Mouse (Mus musculus) kidney, adult 8-10 months (tissue): ENCODE data around the gene Mpp3.
A peak's percentile ranks its signal among the peaks of the same experiment; 100 is the strongest.

Experiments
- DNase-seq, 2 experiments: peaks; one replicate each; pipeline ENCODE4 v3.0.0; 2022

Mpp3 gene

DNA sequence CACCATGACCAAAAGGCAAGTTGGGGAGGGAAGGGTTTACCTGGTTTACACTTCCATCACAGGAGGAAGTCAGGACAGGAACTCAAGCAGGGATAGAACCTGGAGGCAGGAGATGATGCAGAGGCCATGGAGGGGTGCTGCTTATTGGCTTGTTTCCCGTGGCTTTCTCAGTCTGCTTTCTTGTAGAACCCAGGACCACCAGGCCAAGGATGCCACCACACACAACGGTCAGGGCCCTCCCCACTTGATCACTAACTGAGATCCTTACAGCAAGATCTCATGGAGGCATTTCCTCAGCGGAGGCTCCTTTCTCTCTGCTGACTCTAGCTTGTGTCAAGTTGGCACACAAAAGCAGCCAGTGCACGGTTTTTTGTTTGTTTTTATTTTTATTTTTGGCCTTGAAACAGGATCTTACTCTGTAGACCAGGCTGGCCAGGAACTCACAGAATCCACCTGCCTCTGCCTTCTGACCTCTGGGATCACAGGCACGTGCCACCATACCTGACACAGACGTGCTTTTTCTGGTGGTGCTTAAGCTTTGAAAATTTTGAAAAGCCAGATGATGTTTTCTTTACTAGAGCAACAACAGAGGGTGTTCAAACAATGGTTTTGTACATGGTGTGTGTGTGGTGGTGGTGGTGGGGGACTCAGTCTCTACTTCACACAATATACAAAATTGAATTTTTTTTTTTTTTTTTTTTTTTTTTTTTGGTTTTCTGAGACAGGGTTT, at the start of gene Mpp3:
Gene Mpp3, minus strand, starts transcription at position 375 of the 730 bp plus-strand sequence.
- DNase-seq: no peak

DNA sequence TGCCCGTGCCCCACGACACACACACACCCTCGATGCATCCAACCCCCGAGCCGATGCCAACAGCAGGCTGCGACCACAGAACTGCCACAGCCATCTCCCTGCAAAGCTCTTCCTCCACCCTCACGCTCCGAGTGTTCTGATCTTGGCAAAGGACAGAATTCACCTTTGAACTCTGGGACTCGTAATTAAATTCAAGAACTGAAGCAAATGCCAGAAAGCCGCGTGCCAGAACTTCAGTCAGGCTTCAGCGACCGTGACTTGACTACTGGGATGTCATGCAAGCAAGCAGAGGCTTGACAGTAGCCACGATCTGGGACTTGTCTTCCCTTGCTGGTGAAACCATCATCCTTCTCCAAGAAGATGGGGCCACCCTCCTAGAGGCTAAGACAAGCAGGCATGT, 45.5 kb upstream of the Mpp3 start:
- peak; percentile 55 to 65 for DNase-seq

DNA sequence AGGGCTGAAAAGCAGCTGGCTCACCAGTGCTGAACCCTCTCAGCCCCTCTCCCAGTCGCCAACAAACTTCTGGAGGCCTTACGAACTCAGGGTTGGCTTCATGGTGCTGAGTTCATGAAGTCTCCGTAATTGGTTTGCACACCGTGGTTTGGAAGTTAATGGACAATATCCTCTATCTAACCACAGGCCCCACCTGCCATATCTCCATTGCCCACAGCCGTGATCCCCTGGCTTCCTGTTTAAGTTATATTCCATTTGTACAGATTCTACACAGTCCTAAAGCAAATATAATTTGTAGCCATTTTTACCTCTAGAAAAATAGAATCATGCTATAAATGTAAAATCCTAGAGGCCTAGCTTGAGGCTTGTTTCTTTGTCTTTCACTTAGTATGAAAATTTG, 44.5 kb upstream of the Mpp3 start:
- no peak for DNase-seq

DNA sequence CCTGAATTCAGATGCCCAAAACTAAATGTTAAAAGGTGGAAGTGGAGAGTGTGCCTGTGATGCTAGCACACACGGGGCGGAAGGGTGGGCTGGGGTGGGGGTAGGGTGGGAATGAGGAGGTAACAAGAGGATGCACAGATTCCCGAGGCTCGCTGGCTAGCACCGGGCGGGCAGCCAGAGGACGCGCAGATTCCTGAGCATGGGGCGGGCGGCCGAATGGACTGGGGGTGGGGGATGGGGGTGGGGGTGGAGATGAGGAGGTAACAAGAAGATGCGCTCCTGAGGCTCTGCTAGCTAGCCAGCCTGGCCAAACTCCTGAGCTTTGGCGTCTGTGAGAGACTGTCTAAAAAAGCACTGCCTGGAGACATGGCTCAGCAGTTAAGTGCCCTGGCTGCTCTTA, 42.2 kb upstream of the Mpp3 start:
- DNase-seq: no peak

DNA sequence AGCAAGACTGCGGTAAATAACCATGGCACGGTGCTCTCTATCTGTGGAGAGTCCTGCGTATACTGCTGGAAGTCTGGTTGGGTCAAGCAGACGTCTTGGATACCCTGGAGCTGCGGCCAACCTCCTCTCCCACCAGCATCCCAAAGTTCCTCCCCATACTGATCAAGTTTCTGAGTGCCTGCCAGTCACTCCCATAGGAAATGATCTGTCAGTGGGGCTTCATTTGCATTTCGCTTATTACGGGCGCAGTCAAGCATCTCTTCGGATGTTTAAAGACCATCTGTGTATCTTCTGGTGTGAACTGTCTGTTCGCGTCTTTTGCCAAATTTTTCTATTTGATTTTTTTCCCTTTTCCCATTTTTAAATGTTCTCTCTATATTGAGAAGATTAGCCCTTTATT, 41.4 kb upstream of the Mpp3 start:
- no peak for DNase-seq

- no peak for DNase-seq
Measured at GRCm38 (mm10) chr11:102068969-102069368, 40.7 kb upstream of the Mpp3 start.

DNA sequence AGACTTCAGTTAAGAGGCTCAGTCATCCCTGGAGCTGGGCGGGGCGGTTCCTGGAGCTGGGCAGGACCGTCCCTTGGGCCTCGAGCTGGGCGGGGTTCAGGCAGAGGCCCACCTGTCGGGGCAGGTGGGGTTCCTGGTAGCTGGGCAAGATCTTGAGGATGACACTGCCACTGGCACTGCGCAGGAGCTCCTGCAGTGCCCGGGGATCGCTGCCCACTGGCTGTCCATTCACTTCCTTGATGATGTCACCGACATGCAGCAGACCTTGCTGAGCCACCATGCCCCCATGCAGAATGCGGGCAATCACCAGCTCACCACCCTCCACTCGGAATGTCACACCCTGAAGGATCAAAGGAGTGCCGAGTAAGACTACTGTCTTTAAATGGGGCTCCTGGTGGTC, 34.8 kb upstream of the Mpp3 start:
- DNase-seq: no peak

DNA sequence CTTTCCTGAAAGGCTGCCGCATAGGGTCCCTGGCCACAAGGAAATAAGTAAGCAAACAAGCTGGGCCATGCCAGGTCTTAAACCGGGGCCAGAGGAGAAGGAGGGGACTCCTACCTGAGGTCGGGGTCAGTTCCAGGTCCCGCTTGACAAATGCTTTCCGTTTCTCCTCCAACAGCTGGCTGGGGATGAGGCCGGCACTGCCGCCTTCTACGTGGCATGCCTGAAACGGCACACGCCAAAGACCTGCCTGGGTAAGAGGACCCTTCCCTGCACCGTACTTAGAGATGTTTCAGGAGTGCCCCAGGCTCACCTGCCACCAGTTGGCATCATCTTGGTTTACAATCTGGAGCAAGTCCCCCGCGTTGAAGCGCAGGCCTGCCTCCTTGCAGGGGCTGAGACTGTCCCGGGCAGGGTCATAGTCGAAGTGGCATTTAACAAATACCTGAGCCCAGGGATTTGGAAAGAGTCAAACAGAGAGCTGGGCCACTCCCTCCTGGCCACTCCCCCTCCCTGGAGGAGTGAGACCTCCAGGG, 33.7 kb upstream of the Mpp3 start:
- no peak for DNase-seq

GRCm38 (mm10) chr11:102061236-102061940, 33.1 kb upstream of the Mpp3 start:
- DNase-seq: peak; percentile 57 to 77

DNA sequence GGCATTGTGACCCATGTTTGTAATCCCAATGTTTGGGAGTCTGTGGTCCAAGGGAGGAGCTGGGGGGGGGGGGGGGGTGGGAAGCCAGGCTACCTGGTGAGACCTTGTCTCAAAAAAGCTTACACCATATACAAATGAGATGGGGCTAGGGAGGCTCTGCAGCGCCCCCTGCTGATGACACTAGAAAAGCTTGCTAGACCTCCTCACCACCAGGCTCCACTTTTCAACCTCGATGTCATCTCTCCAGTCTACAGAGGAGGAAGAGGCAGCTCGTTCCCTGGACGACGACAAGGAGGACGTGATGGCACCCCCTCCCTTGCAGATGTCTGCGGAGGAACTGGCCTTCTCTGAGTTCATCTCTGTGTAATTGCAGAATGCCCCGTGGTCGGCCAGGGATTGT, 25.6 kb upstream of the Mpp3 start:
- DNase-seq: peak in 1 of 2 experiments; percentile 44

- DNase-seq: peak; percentile 49 to 62
Measured at GRCm38 (mm10) chr11:102053183-102053582, 24.9 kb upstream of the Mpp3 start.

GRCm38 (mm10) chr11:102052697-102053096, 24.4 kb upstream of the Mpp3 start:
- no peak for DNase-seq

DNA sequence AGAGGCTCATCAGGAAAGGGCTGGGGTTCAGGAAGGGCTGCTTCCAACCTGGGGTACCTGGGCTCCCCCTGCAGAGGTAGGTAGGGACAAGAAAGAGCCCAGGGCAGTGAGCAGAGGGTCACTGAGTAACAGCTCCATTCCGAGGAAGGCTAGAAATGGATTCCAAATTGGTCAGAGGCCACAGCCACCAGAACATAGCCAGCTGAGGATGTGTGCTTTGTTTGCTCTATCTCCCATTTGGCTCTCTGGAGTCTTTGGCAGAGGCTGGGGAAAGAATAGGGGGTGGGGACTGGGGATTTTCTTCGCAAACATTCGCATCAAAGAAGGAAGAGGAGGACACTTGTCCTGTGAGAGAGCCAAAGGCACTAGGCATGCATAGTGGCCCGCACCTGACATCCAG, 23.7 kb upstream of the Mpp3 start:
- DNase-seq: no peak

DNA sequence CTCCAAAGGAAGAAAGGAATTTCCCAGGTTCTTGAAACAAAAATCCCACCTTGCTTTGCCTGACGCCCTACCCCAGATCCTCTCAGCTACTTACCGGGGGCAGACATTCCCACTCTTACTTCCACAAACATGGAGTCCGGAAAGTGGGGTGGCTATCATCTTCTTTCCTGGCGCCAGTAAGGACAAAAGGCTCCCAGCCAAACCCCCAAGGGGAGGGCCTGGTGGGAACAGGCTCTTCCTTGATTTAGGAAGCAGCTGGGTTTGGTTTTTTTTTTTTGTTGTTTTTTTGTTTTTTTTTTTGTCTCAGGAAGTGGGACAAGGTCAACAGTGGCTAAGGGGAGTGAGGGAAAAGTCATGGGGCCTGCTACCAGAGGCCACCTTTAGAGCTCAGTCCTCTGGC, 23.3 kb upstream of the Mpp3 start:
- DNase-seq: peak; percentile 68 to 80

DNA sequence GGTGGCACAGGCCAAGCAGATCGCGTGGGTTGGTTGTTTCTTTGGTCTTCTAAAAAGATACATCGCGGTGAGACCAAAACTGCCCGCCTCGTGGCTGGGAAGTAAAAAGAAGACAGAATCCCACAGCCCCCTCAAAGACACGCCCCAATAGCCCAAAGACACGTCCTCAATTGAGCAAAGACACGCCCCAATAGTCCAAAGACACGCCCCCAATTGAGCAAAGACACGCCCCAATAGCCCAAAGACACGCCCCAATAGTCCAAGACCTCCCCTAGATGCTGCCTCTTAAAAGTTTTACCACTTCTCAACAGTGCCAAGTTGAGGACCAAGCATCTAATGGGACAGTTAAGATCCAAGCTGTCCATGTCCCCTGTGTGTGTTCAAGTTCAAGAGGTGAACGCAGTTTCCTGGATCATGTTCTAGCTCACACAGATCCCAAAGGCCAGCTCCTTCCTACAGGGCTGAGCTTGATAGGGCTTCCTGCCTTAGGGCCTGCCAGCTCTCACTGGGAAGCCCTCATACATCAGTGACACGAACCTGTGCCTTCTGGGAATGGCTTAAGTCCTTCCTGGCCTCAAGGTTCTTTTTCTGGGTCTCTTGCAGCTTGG, 21.7 kb upstream of the Mpp3 start:
- DNase-seq: peak in 1 of 2 experiments; percentile 39

- no peak for DNase-seq
Measured at GRCm38 (mm10) chr11:102046607-102047006, 18.3 kb upstream of the Mpp3 start.

DNA sequence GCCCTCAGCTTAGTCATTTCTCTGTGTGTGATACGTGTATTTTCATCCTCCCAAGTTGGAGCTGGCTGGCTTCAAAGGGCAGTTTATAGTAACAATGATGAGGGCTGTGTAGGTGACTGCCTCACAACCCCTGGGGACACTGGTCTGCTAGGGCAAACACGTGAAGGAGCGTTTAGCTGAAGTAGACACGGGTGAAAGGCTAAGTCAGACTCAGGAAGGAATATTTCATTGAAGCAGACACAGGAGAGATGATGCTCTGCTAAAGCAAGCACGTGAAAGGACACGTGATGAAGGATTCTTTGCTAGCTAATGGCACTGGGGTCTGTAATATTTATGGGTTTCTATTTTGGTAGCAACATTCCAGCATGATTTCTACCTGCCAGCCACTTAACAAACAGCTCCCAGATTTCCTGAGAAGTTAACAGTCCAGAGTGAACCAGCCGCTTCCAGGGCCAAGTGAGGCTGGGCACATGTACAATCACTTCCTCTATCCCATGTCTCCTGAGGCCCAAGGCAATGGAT, 16.5 kb upstream of the Mpp3 start:
- DNase-seq: peak; percentile 58 to 80

DNA sequence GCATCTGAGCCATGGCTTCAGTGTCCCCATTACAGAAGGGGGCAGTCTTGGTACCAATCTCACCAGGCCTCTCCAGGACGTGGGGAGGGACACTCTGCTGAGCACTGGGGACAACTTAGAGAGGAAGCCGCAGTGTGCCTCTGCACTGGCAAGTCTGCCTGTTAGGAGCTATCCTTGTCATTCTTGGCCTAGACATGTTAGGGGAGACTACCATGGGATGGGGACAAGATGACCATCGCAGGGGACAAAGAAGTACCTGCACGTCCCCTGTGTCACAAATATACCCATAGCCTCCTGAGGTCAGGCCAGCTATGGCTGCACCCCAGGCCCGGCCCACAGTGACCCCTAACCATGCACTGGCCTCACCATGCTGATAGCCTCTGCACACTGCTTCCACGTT, 15.1 kb upstream of the Mpp3 start:
- DNase-seq: no peak

DNA sequence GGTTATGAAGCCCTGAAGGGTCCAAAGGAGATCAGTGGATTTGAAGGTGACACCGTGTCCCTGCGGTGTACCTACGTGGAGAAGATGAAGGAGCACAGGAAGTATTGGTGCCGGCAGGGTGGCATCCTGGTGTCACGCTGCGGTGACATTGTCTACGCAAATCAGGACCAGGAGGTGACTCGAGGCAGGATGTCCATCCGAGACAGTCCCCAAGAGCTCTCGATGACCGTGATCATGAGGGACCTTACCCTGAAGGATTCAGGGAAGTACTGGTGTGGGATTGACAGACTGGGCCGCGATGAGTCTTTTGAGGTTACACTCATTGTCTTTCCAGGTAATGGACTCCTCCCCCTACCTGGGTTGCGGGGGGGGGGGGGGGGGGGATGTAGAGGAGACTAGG, 14.7 kb upstream of the Mpp3 start:
- DNase-seq: no peak

DNA sequence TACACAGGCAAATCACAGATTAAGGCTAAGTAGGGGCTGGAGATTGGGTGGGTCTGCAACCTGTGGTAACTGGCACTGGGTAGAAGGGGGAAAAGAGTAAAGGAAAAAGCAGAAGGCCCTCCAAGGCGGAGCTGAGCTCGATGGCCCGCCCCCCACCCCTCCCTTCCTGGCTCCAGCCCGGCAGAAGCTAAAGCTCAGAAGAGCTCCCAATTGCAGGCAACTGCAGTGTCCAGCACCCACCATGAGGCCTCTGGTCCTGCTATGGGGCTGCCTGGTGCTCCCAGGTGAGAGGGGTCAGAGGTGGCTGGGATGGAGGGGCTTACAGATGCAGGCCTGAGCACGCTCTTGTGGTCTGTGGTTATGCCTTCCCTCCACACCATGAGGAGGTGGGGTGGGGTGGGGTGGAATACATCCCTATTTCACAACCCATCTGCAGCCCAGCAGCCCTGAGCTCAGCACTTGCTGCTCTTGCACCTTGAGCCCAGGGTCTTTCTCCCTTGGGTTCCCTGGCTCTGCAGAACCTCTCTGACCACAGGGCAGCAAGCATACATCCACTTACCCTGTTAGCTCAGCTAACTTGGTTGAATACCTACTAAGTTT, 13.2 kb upstream of the Mpp3 start, which contains the start of gene Cd300lg:
Gene Cd300lg, plus strand, starts transcription at position 160 of the 600 bp plus-strand sequence.
- no peak for DNase-seq

DNA sequence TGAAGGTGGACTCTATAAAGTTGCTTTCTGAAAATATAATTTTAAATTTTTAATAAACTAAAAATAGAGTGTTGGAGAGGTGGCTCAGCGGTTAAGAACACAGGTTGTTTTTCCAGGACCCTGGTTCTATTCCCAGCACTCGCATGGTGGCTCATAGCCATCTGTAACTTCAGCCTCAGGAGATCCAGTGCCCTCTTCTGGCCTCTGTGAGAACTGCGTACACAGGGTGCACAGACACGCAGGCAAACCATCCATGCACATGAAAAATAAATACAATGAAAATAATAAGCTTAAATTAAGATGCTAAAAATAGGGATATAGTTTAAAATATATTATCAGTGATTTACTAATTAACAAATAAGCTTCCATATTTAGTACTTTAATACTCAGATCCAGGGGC, 12.4 kb upstream of the Mpp3 start:
- no peak for DNase-seq

DNA sequence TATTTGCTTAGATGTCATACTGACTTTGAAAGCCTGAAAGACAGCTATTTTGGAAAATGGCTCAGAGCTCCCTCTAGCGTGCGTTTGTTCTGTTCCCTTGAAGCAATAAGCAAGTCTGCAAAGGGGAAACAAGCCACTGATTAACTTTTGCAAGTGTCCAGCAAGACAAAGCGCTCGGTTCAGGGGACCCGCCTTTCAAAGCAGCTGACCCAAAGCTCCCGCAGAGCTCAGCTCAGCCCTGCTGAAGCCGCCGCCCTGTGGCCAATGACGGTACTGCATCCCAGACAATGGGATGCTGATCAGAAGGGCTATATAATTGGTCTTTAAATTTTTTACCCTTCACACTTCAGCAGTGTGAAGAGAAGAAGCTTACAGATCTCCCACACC, 11.9 kb upstream of the Mpp3 start:
- peak; percentile 93 to 94 for DNase-seq

- DNase-seq: no peak
Measured at GRCm38 (mm10) chr11:102039487-102040137, 11.4 kb upstream of the Mpp3 start.
